Mouse (Mus musculus): ENCODE results near the gene Grik1. TPM values are rescaled to one million over a fixed set of nuclear protein-coding genes. Genes with fewer than 3 reads are reported as not detected.

The Grik1 gene
- polyA plus RNA-seq, 1 experiment, result 11.3 TPM

GRCm38 (mm10) chr16:87984201-87984870 lies 305.7 kb downstream of the Grik1 start:
- Histone ChIP-seq H3K27ac (ENCODE audit: insufficient read depth, low read length) (no peak overlapping the region), H3K4me3 (ENCODE audit: insufficient read depth, low read length) (no peak overlapping the region), H3K4me1 (ENCODE audit: control insufficient read depth, insufficient read depth, low read length) (no peaks in the 10 kb centered on the region)
- TF ChIP-seq CTCF (IDR thresholded peaks at IDR 0.05; ENCODE audit: extremely low read depth, insufficient read depth, low read length) (no peak), POLR2A (IDR thresholded peaks at IDR 0.05; ENCODE audit: extremely low read depth, insufficient read depth, low read length) (no peak)

- no peak for TF ChIP-seq POLR2A (IDR thresholded peaks at IDR 0.05; ENCODE audit: extremely low read depth, insufficient read depth, low read length)
- TF ChIP-seq CTCF (IDR thresholded peaks at IDR 0.05; ENCODE audit: extremely low read depth, insufficient read depth, low read length), result no peak
- Histone ChIP-seq H3K27ac (ENCODE audit: insufficient read depth, low read length) (no peak overlapping the region), H3K4me1 (ENCODE audit: control insufficient read depth, insufficient read depth, low read length) (no peaks in the 10 kb centered on the region), H3K4me3 (ENCODE audit: insufficient read depth, low read length) (no peak overlapping the region)
These were observed 316.0 kb downstream of the Grik1 start for GRCm38 (mm10) chr16:87974076-87974443.

GRCm38 (mm10) chr16:87973394-87974075 lies 316.5 kb downstream of the Grik1 start:
- TF ChIP-seq CTCF (IDR thresholded peaks at IDR 0.05; ENCODE audit: extremely low read depth, insufficient read depth, low read length), result no peak
- TF ChIP-seq POLR2A (IDR thresholded peaks at IDR 0.05; ENCODE audit: extremely low read depth, insufficient read depth, low read length), result no peak
- Histone ChIP-seq H3K4me3 (ENCODE audit: insufficient read depth, low read length) (no peak overlapping the region), H3K27ac (ENCODE audit: insufficient read depth, low read length) (no peak overlapping the region), H3K4me1 (ENCODE audit: control insufficient read depth, insufficient read depth, low read length) (no peaks in the 10 kb centered on the region)

GRCm38 (mm10) chr16:87971911-87972310 lies 318.2 kb downstream of the Grik1 start:
- no peaks in the 10 kb centered on the region for H3K4me1 ChIP-seq (ENCODE audit: control insufficient read depth, insufficient read depth, low read length)

GRCm38 (mm10) chr16:87969936-87970335 lies 320.1 kb downstream of the Grik1 start:
- no peak overlapping the region for H3K4me3 ChIP-seq (ENCODE audit: insufficient read depth, low read length)
- H3K27ac ChIP-seq (ENCODE audit: insufficient read depth, low read length), result no peak overlapping the region
- TF ChIP-seq CTCF (IDR thresholded peaks at IDR 0.05; ENCODE audit: extremely low read depth, insufficient read depth, low read length), result no peak
- TF ChIP-seq POLR2A (IDR thresholded peaks at IDR 0.05; ENCODE audit: extremely low read depth, insufficient read depth, low read length), result no peak
- H3K4me1 ChIP-seq (ENCODE audit: control insufficient read depth, insufficient read depth, low read length), result no peaks in the 10 kb centered on the region

More at GRCm38 (mm10) chr16:87971911-87972310, 318.2 kb downstream of the Grik1 start:
- Histone ChIP-seq H3K4me3 (ENCODE audit: insufficient read depth, low read length) (no peak overlapping the region), H3K27ac (ENCODE audit: insufficient read depth, low read length) (no peak overlapping the region)
- no peak for TF ChIP-seq POLR2A (IDR thresholded peaks at IDR 0.05; ENCODE audit: extremely low read depth, insufficient read depth, low read length)
- no peak for TF ChIP-seq CTCF (IDR thresholded peaks at IDR 0.05; ENCODE audit: extremely low read depth, insufficient read depth, low read length)

GRCm38 (mm10) chr16:87961419-87961818 lies 328.6 kb downstream of the Grik1 start:
- H3K4me1 ChIP-seq (ENCODE audit: control insufficient read depth, insufficient read depth, low read length), result no peaks in the 10 kb centered on the region
- H3K4me3 ChIP-seq (ENCODE audit: insufficient read depth, low read length), result no peak overlapping the region
- no peak overlapping the region for H3K27ac ChIP-seq (ENCODE audit: insufficient read depth, low read length)
- TF ChIP-seq CTCF (IDR thresholded peaks at IDR 0.05; ENCODE audit: extremely low read depth, insufficient read depth, low read length), result no peak
- TF ChIP-seq POLR2A (IDR thresholded peaks at IDR 0.05; ENCODE audit: extremely low read depth, insufficient read depth, low read length), result no peak

- no peak overlapping the region for H3K4me3 ChIP-seq (ENCODE audit: insufficient read depth, low read length)
- TF ChIP-seq POLR2A (IDR thresholded peaks at IDR 0.05; ENCODE audit: extremely low read depth, insufficient read depth, low read length) (no peak), CTCF (IDR thresholded peaks at IDR 0.05; ENCODE audit: extremely low read depth, insufficient read depth, low read length) (no peak)
- no peak overlapping the region for H3K27ac ChIP-seq (ENCODE audit: insufficient read depth, low read length)
- H3K4me1 ChIP-seq (ENCODE audit: control insufficient read depth, insufficient read depth, low read length), result no peaks in the 10 kb centered on the region
These were observed 332.6 kb downstream of the Grik1 start for GRCm38 (mm10) chr16:87957449-87957848.

- no peak overlapping the region for H3K4me3 ChIP-seq (ENCODE audit: insufficient read depth, low read length)
- no peaks in the 10 kb centered on the region for H3K4me1 ChIP-seq (ENCODE audit: control insufficient read depth, insufficient read depth, low read length)
- TF ChIP-seq CTCF (IDR thresholded peaks at IDR 0.05; ENCODE audit: extremely low read depth, insufficient read depth, low read length) (no peak), POLR2A (IDR thresholded peaks at IDR 0.05; ENCODE audit: extremely low read depth, insufficient read depth, low read length) (no peak)
- H3K27ac ChIP-seq (ENCODE audit: insufficient read depth, low read length), result no peak overlapping the region
These were observed 333.9 kb downstream of the Grik1 start for GRCm38 (mm10) chr16:87956178-87956577.

GRCm38 (mm10) chr16:87954715-87955441 lies 335.2 kb downstream of the Grik1 start:
- H3K27ac ChIP-seq (ENCODE audit: insufficient read depth, low read length), result no peak overlapping the region
- TF ChIP-seq POLR2A (IDR thresholded peaks at IDR 0.05; ENCODE audit: extremely low read depth, insufficient read depth, low read length) (no peak), CTCF (IDR thresholded peaks at IDR 0.05; ENCODE audit: extremely low read depth, insufficient read depth, low read length) (no peak)

More at GRCm38 (mm10) chr16:87954715-87955441, 335.2 kb downstream of the Grik1 start:
- H3K4me1 ChIP-seq (ENCODE audit: control insufficient read depth, insufficient read depth, low read length), result no peaks in the 10 kb centered on the region
- H3K4me3 ChIP-seq (ENCODE audit: insufficient read depth, low read length), result no peak overlapping the region

Data from cortical plate, adult 2 months (tissue).